ENCODE assay signal across 8 mouse cellular contexts in the genomic region with DNA sequence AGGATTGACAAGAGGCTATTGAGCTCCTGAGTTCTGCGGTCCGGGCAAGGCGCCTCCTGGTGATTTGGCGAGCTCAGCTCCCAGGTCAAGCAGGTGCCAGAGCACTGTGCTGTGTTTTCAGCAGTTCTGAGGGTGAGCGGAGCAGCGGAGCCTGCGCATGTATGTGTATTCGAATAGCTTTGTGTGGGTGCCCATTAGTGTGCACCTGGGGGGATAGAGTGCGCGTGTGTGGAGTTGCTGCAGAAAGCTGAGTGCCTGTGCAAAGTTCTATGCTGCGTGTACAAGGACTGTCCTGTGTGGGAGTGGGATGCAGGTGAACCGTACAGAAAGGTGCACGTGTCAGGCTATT. TPM values are rescaled to one million over a fixed set of nuclear protein-coding genes. Genes with fewer than 3 reads are reported as not detected.
DNase-seq lines count a peak whose midpoint lies in the region; ATAC-seq and TF ChIP-seq lines count a peak whose summit lies in the region.

A gene (plus strand): TSS at position 73 of the 349 bp plus-strand sequence.

- no peak within 1 kb of the TSS; the same call in 1 of the 2 replicates for H3K9ac ChIP-seq in limb, embryonic 13.5 days
- peak within 1 kb of the TSS; percentile 9; the same call in 1 of the 2 replicates for H3K9ac ChIP-seq in stomach, embryonic 16.5 days (ENCODE audit: low read length)

- no peaks in the 10 kb centered on the region for H3K9me3 ChIP-seq in limb, embryonic 13.5 days
- H3K9me3 ChIP-seq in stomach, embryonic 16.5 days (replicated peaks; ENCODE audit: control insufficient read depth, low read length), result no peaks in the 10 kb centered on the region

- peak within 1 kb of the TSS; percentile 88 for H3K27ac ChIP-seq in gastrocnemius, adult 2 months
- no peak within 1 kb of the TSS for H3K27ac ChIP-seq in limb, embryonic 13.5 days
- no peak within 1 kb of the TSS for H3K27ac ChIP-seq in stomach, embryonic 16.5 days (ENCODE audit: low read length)

- WGBS in limb, embryonic 13.5 days, result 19% methylated on average over 13 of the region's 13 CpGs
- 11% methylated on average over 13 of the region's 13 CpGs for WGBS in stomach, embryonic 16.5 days

- ATAC-seq in limb, embryonic 13.5 days (ENCODE audit: low FRiP score, low read depth), result no peak; the same call in none of the 2 replicates
- no peak; the same call in 1 of the 2 replicates for ATAC-seq in stomach, embryonic 16.5 days (ENCODE audit: insufficient read depth, low FRiP score)

- H3K4me3 ChIP-seq in gastrocnemius, adult 2 months, result peak within 1 kb of the TSS; percentile 81
- H3K4me3 ChIP-seq in limb, embryonic 13.5 days, result peak within 1 kb of the TSS; percentile 31
- H3K4me3 ChIP-seq in stomach, embryonic 16.5 days (replicated peaks; ENCODE audit: low read length), result peak within 1 kb of the TSS; percentile 45

- intact Hi-C loops in gastrocnemius, adult 2 months (cut with DNase I), result loop anchor here (2.0 to 5.0 kb wide), 2 partner anchors 38 to 90 kb away; no protein-coding TSS in a partner anchor
- intact Hi-C loops in gastrocnemius, postnatal 36 days (cut with DNase I), result loop anchor here (5.0 kb wide), 1 partner anchor 35 kb away; no protein-coding TSS in a partner anchor

- TF ChIP-seq CTCF in gastrocnemius, adult 2 months (IDR thresholded peaks at IDR 0.05), result peak; percentile 15; the same call in 1 of the 2 replicates

- H3K27me3 ChIP-seq in limb, embryonic 13.5 days, result peaks cover 29% of the 10 kb centered on the region
- peaks cover 15% of the 10 kb centered on the region for H3K27me3 ChIP-seq in stomach, embryonic 16.5 days (ENCODE audit: control insufficient read depth, insufficient read depth, low read length)

- H3K36me3 ChIP-seq in limb, embryonic 13.5 days, result no peaks in the 10 kb centered on the region
- no peaks in the 10 kb centered on the region for H3K36me3 ChIP-seq in stomach, embryonic 16.5 days (ENCODE audit: control insufficient read depth, insufficient read depth, low read length)

- DNase-seq in gastrocnemius, adult 2 months, result no peak
- DNase-seq in gastrocnemius, postnatal 36 days, result no peak
- DNase-seq in right cerebral cortex, adult 2 months (ENCODE audit: low spot score in 2 of 2), result peak; percentile 22 to 46
- DNase-seq in right cerebral cortex, postnatal 14 days, result no peak
- no peak for DNase-seq in ovary, adult 18-20 months (ENCODE audit: low spot score)
- no peak for DNase-seq in thymus, postnatal 36 days

- peaks cover 10% of the 10 kb centered on the region for H3K4me1 ChIP-seq in limb, embryonic 13.5 days
- H3K4me1 ChIP-seq in stomach, embryonic 16.5 days (ENCODE audit: control insufficient read depth, insufficient read depth, low read length), result 0 out of 2 replicates have a peak, but pooled peaks cover 6% of the 10 kb centered on the region

- H3K4me2 ChIP-seq in limb, embryonic 13.5 days (replicated peaks), result peak within 1 kb of the TSS; percentile 62
- peak within 1 kb of the TSS; percentile 66 for H3K4me2 ChIP-seq in stomach, embryonic 16.5 days (ENCODE audit: low read depth, low read length)

RNA-seq across cellular contexts. Expression of the gene that starts here (rescaled TPM):
- total RNA-seq in gastrocnemius, adult 2 months (2021), result 10 to 100 TPM in 1 of 2 experiments, 1 to 10 TPM in 1; 7.6 to 16.1 TPM
- 10 to 100 TPM in 1 of 2 experiments, 1 to 10 TPM in 1; 9.5 to 10.3 TPM for total RNA-seq in gastrocnemius, postnatal 36 days (2021)
- polyA plus RNA-seq in limb, embryonic 13.5 days (2015; fragmentation: Nextera tagmentation; extraction: Ambion mirVana), result 0.06 and 0.10 TPM in 2 replicates
- 0.09 and 0.27 TPM in 2 replicates for polyA plus RNA-seq in stomach, embryonic 16.5 days (2015; fragmentation: Nextera tagmentation; extraction: Ambion mirVana)

Comparison
In these comparisons a context has a peak if more than half of its experiments do, and no peak if none do; other contexts are left out.
1. DNase-seq: peak in right cerebral cortex, adult 2 months (2 of 2); none in gastrocnemius, adult 2 months (single experiment), gastrocnemius, postnatal 36 days (0 of 2), right cerebral cortex, postnatal 14 days (single experiment), ovary, adult 18-20 months (single experiment) and thymus, postnatal 36 days (0 of 2).
2. H3K4me3 ChIP-seq: peak in every context shown above with its lines; median percentile 81 in gastrocnemius, adult 2 months; 45 in stomach, embryonic 16.5 days; 31 in limb, embryonic 13.5 days.